Mouse (Mus musculus): Measurements from ENCODE around the gene Cdan1.
A peak's percentile ranks its signal among the peaks of the same experiment; 100 is the strongest.

The Cdan1 gene

DNA sequence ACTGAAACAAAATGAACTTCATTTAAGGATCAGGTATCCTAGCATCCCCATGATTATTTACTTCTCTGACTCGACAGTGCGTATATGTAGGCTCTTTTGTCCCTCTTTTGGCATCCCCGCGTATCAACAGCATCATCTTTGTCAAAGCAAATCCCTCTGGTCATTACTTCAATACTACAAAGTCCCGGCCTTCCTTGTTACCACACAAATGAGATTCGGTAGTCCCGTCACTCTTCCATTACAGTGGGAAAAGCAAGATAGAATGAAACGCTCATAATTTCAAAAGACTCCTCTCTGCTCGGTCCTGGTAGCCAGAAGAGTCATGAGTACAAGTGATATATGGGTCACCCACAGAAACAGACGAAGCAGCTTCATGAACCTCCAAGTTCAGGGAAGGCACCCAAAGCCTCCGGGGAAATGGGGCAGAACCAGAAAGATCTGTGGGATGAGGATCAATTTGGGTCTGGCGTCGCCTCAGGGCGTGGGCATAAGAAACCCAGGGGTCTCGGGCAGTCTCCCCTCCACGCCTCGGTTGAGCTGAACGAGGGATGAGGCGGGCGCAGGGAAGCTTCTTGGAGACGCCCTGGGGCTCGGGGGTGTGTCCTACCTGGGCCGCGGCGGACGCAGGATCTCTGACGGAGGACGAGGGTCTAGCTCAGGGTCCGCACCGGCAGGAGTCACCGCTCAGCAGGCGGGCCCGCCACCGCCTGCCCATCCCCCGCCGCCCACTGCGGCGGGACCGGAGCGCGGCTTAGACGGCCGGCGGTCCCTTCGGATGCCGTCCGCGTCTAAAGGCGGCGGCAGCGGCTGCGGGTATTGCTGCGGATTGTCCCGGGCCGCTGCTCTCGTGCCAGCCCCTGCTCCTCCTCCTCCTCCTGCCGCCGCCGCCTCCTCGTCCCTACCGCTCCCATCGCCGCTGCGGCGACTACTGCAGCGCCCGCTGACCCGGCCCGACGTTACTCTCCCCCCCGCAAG is at the start of gene Cdan1:
Gene Cdan1 (minus strand): TSS at position 680 of the 975 bp plus-strand sequence.
- peak; percentile 53 to 72 for DNase-seq

DNA sequence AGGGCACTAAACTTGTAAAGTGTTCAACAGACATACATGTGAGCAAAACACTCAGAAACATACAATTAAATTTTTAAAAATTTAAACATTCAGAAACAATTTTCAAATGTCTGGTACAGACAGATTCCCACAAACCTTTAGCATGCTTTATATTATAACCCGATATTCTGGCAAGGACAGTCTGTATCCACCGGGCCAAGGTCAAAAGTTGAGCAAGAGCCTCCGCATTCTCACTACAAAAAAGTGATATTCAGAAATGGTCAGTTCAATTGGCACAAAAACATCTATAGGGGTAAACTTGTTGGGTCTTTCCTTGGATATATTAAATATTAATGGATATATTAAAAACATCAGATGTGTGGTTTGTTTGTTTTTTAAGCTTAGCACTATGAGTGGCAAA is 46.4 kb upstream of the Cdan1 start:
- DNase-seq, result no peak

DNA sequence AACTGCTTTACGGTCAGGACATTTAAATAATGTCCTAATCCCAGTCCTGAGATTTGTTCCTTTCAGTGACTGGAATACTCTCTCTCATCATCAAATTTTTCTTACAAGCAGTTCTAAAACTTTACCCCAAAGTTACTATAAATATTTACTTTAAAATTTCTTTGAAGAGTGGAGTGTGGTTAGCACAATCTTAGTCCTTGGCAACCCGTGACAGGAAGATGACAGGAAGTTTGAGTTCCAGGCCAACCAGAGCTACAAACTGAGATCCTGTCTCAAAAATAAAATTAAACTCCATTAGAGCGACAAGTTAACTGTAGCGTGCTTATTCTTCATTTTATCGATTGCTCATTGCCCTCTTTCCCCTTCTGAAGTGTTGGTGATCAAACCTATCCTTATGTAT is 37.7 kb upstream of the Cdan1 start:
- DNase-seq, result no peak

DNA sequence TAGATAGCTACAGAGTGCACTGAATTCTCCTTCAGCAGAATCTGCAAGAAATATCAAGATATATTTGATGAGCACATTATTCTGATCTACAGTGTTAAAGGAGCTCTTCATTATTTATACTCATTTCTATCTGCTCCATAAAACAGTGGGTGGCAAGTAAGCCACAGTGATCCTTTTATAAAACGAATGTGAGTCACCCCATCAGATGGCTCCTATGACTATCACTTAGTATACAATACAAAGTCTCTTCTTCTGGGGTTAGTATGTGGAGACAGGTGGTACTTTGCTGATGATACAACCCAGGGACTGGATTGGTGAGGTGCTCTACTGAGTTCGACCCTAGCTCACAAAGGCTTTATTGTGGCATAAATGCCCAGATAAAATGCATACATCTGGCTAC is 23.3 kb upstream of the Cdan1 start:
- no peak for DNase-seq

DNA sequence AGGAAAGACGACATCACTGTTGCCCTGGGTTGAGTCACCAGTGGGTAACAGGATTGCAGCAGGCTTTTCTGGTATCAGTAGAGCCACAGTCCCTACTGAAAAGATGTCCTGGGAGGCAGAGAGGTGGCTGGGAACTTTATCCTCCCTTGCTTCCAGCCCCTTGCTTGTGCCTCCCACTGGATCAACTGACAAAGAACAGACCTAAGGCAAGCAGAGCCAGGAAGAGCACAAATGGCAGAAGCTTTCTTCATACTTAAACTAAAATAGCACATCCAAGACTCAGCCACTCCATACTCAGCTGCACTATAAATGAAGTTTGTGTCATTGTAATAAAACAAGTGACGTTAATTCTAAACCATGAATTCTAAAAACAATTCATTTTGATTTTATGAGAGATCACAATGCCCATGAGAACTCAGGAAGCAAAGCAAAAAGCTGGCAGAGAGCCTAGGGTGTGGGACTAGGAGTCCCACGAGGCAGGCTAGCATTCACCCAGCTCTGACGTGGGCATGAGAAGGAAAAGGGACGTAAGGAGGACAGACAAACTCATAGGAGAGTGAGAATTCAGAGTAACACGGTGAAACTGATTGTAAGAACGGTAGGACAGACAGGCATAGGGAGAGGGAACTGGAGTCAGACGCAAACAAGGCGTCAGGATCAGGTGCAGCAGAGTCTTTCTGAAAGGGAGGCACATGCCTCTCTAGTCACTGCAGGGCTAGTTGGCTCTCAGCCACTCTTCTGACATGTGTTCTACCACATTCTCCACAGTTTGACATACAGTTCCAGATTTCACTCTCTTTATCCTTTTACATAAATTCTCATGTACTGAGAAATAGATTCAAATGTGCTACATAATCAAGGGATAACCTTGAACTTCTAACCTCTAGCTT is 21.8 kb upstream of the Cdan1 start:
- DNase-seq, result peak; percentile 43 to 48

DNA sequence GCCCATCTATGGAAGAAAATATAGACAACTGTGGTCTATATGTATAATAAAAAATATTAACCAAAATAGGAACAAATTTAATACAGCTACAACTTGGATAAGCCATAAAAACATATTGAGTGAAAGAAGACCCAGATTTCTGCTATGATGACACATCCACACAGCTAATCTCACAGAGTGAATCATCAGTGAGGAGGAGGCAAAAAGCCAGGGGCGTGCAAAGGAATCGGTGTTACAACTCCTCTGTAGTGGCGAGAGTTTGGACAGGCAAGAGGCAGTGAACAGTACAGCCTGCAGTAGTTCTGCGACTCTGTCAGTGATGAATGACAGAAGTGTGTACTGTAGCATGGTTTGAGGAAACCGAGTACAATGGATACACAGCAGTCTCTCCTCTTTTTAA is 17.4 kb upstream of the Cdan1 start:
- no peak for DNase-seq

DNA sequence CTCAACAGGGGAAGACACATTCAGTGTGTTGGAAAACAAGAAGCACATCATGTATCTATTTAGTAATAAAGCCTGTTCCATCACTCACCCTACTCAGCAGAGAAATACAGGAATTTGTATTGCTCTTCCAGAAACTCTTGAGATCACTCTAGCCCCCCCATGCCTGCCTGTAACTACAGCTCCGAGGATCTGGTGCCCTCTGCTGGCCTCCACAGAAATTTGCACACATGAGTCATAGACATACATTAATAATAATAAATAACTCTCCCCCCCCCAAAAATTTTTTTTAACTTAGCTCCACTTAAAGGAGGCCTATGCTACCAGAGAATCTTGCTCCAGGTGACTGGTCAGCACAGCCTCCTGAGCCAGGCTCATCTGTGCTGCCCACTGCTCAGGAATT is 16.6 kb upstream of the Cdan1 start:
- DNase-seq, result peak in 1 of 2 experiments; percentile 72

DNA sequence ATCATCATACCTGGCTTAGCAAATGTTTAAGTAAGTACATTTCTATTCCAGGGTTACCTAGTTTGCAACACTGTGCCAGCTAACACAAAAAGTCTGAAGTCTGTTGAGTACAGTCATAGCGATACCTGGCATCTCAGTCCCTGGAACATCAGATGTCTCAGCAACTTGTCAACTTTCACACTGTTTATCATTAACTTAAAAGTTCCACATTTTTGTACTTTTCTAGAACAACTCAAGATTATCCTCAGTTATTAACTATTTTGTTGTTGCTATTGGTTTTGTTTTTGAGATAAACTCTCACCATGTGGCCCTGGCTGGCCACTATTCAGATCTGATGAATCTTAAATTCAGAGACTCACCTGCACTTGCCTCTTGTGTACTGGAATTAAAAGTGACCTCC is 13.5 kb upstream of the Cdan1 start:
- no peak for DNase-seq

DNA sequence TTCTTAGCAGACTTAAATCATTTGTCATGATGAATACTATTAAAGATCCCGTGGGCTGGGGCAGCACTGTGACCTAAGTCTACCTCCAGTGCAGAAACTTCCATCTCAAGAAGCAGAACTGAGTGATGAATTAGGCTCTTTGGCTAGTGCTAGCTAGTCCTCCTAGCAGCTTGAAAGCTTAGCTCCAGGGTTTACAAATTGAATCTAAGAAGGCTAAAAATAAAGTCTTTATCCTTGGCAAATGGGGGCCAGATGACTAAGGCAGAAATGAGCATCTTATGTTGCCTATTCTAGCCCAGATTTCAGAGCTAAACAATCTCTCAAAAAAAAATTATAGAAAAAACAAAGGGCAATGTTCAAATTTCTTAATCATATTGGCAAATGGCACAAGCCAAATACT is 10.8 kb upstream of the Cdan1 start:
- no peak for DNase-seq

DNA sequence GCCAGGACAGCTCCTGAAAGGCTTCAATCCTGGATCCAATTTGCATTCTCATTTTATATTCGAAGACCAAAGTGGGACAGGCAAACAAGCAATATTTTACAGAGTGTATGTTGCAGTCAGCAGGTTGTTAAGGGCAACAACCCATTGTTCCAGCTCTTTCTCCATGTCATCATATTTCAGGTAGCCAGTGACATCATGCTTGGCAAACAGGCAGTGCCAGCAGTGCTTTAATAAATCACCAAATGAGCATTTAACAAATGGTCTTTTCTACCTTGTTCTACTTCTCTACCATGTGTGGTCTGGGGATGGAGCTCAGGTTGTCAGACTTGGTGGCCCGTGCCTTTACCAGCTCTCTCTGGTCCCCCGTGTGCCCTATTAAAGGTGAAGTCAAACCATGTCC is 8.2 kb upstream of the Cdan1 start:
- DNase-seq, result peak; percentile 44 to 53

DNA sequence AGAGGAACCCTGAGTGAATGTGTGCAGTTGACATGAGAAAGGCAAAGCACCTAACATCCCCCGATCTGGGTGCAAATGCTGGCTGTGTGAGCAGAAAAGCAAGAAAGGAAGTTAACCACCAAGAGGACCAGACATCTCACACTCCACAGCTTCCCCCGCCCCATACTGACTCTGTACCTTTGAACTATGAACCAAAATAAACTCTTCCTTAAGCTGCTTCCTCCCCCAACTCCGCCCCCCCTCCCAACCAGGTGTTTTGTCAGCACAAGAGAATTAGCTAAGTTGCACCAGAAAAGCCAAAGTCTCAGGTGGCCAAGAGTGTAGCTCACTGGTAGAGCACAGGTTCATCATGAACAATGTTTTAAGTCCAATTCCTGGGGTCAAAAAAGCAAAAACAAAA is 3.2 kb upstream of the Cdan1 start:
- peak; percentile 50 to 71 for DNase-seq

DNA sequence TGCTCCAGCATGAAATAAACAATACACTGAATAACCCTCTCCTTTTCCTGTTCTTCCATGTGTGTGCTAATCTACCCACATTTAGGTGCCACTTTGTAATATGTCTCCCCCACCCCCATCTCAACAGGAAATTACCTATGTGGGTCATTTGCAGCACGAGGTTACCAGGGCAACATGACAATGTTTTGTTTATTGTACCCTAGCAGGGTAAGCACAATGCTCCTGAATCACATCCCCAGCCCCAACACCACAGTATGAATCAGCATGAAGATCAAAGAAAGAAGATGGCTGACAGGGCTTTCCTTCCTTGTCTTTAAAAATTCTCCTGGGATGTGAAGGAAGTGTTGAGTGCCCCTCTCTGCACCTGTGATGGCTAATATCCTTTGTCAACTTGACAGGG is 2.7 kb upstream of the Cdan1 start:
- no peak for DNase-seq

DNA sequence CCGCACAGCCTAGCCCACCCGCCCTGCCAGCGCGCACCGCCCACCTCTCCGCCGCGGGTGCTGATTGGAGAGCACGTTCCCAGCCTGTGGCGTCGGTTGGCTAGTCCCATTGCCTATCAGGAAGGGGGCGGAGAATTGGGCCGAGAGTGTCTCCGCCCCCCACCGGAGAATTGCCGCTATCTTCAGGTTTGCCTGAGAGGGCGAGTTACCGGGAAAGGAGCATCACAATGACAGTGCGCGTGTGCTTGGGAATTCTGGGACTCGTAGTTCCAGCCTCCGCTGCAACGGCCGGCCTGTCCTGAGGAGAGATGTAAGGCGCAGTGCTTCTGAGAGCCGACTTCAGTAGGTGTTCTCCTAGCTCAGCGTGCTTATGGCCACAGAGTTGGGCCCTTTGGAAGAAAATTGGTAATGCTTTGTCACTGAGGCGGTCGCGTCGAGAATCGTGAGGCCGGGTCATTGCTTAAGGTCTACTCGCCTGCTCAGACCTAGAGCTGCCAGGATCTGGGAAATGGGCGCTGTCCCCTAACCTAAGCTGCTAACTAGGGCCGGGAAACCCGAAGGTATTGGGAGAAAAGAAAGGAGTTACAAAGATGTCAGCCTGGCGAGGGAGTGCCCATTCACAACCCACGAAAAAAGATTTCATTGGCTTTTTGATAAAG is 625 bp upstream of the Cdan1 start, which contains the start of gene Ttbk2:
Gene Ttbk2 (minus strand): TSS at position 181 of the 659 bp plus-strand sequence.
- peak; percentile 98 for DNase-seq

DNA sequence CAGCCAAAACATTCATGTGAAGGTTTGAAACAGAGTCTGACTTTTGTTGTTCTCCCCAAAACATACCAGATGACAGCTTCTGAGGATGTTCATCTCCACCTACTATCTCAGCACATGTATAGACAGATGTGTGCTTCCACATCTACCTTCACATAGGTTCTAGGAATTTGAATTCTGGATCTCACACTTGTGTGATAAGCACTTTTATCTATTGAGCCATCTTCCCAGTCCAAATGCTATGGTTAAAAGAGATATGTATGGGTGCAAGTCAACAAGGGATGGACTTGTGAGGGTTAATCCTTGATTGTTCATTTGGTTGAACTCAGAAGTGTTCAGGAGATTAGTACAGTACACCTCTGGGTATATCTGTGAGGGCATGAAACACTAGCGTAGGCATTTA is 4.6 kb downstream of the Cdan1 start:
- no peak for DNase-seq

DNA sequence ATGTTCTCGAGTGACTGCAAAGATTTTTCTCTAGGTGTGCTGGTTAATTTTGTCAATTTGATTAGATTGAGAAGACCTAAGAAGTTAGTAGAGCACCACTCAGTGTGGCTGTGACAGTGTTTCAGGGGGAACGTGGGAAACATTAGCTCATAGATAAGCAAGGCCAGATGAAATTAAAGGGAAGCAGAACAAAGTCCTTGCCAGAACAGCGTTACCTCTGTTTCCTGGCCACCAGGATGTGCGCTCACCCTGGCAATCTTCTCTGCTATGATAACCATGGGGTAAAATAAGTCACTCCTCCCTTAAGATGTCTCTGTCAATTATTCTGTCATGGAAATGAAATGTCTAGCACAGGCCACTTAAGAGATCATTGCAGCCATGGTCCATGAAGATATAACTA is 5.9 kb downstream of the Cdan1 start:
- DNase-seq, result no peak

DNA sequence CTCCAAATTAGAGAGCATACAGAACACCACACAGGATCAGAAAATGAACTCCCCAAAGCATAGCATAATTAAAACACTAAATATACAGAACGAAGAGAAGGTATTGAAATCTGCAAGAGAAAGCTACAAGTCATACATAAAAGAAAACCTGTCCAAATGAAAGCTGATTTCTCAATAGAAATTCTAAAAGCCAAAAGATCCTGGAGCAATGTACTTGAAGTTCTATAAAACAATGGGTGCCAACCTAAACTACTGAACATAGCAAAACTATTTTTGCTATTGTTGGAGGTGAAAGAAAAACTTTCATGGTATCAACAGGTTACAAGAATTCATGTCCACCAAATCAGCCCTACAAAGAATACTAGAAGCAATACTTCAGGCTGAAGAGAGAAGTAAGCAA is 8.7 kb downstream of the Cdan1 start:
- no peak for DNase-seq

DNA sequence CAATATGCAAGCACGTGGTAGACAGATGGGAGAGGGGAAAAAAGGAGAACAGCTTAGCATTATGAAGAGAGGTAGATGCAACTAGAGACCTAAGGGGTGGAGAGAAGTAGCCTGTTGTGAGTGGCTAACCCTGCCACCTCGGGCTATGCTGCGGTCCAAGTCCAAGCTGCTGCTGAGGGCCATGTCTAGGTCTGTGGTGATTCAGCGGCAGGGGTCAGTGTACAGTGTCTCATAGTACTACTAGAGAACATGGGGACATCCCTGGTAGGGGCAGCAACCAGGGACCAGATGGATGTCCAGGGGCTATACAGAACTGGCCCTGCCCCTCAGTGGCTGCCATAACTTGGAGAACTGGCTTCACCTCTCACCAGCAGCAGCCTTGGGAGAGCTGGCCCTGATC is 14.8 kb downstream of the Cdan1 start:
- no peak for DNase-seq

DNA sequence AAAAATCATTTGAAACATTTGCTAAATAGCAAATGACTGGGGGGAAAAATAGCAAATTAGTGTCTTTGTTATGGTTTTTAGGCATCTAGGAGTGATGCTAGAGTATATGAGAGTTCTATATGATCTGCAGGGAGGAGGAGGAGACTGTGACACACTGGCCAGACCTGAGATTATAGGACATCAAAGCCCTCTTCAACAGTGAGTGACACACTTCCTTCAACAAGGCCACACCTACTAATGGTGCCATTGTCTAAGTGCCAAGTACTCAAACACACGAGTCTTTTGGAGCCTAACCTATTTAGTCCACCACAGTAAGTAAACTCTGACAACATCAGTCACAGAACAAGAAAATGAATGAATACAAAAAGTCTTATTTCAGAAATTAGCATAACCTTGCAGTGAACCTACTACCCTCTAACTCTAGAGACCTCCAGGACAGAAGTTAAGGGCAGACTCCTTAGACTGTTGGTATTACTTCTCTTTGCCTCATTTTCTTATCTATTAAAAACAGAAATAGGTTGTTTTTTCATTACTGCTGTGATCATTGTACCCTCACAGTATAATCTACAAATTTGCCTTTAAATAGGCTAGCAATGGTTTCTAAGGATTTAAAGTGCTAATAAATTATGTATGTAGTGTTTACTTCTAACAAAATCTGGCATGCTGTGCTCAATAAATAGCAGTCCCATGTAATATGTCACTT is 22.8 kb downstream of the Cdan1 start:
- DNase-seq, result no peak

DNA sequence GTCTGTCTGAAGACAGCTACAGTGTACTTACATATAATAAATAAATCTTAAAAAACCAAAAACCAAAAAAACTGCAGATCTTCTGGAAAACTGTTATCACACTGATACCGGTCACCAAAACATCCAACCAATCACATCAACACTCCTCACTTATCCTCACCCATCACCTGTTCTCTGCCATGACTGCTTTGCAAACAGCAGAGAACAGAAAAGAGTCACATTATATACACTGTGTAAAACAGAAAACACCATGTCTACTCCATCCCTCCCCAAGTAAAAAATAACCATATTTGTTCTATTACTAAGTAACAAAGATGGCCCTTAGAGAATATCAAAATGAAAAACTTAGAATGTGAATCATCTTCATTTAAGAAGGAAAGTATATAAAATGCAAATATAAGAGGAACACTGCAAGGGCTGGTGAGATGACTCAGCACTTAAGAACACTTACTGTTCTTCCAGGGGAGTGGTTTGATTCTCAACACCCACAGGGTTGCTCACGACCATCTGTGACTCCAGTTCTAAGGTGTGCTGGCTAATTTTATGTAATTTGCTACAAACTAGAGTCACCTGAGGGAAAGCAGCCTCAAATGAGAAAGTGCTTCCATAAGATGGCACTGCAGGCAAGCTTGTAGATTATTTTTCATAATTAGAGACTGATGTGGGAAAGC is 79.5 kb downstream of the Cdan1 start:
- no peak for DNase-seq

DNA sequence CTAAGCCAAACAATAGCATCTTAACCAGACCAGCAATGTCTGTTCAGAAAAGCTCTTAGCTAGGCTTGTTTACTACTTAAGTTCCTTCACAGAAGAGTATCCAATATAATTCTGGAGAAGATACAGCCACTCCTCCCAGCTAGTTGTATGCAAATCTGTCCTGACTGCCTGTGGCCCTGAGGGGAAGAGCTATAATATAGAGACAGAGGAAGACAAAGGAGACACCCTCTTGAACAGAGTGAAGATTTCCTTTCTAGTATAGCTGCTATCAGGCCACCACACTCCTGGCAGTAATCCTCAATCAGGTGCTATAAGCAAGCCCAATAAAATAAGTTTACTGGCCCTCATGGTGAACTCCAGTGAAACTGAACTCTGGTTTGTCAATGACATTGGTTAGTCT is 88.0 kb downstream of the Cdan1 start:
- DNase-seq, result no peak

DNA sequence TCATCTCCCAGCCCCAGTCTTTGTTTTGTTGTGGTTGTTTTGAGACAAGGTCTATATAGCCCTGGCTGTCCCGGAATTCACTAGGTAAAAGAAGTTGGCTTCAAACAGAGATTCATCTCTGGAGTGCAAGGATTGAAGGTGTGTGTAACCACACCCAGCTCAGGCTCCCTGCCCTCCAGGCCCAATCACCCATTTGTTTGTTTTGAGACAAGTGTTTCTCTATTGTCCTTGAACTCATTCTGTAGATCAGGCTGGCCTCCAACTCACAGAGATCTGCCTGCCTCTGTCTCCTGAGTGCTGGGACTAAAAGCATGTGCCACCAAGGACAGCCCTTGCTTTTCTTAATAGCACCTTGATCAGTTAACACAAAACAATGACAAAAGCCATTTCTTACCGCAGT is 101.9 kb downstream of the Cdan1 start:
- DNase-seq, result no peak

DNA sequence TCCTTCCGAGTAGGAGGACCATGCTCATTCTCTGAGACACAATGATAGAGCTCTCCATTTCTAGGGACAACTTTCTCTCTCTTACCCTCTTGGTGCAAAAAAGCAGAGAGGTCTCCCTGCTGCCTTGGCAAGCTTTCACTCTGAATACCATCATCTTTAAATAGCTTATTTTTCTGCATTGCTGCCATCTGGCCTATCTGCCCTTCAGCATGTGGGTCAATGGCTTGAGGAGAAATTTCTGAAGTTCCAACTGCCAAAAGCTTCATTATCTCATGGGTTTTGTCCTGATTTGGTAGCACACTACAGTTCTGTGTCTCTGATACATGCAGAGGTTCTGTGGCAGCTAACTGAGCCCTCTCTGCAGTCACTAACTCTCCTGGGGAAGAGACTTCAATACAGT is 104.4 kb downstream of the Cdan1 start:
- no peak for DNase-seq
